Mouse (Mus musculus): ENCODE data around the gene Cacna1a.

- no peak for TF ChIP-seq GATA1 (IDR thresholded peaks at IDR 0.05; ENCODE audit: borderline replicate concordance, low read length)
- no peak for TF ChIP-seq FLI1 (IDR thresholded peaks at IDR 0.05; ENCODE audit: low read length)
Measured at GRCm38 (mm10) chr8:84494541-84495084, 106.4 kb downstream of the Cacna1a start.
